Mouse (Mus musculus) forebrain, embryonic 16.5 days (tissue): ENCODE results near the gene Vmn2r92. TPM values are rescaled to one million over a fixed set of nuclear protein-coding genes. Genes with fewer than 3 reads are reported as not detected.
"Not testable (repeated sequence)": the region's sequence is repeated elsewhere in the genome, so short reads cannot be mapped to it uniquely, and the experiment has no call there.

ENCODE experiments used
- ATAC-seq: fragments of 200-750 bp; cut with Nextera tagmentation; 2 replicates; pipeline ENCODE4 v1.8.0; 2017; ENCODE audit warnings: mild to moderate bottlenecking, moderate library complexity
- H3K27ac ChIP-seq: fragments of 300-500 bp; sonication (generic); 2 replicates; pipeline ENCODE4 v1.5.1; 2014; ENCODE audit warnings: low read length, control low read depth
- H3K27me3 ChIP-seq: fragments of 300-500 bp; sonication (generic); replicated peaks from 2 replicates; pipeline ENCODE4 v1.6.1; 2014; ENCODE audit warnings: low read length; ENCODE audit not compliant: control insufficient read depth, insufficient read depth
- H3K36me3 ChIP-seq: fragments of 300-500 bp; sonication (generic); 2 replicates; pipeline ENCODE4 v1.6.1; 2014; ENCODE audit not compliant: control insufficient read depth, insufficient read depth
- H3K4me1 ChIP-seq: fragments of 300-500 bp; sonication (generic); replicated peaks from 2 replicates; pipeline ENCODE4 v1.6.1; 2014; ENCODE audit warnings: low read length; ENCODE audit not compliant: control insufficient read depth, insufficient read depth
- H3K4me2 ChIP-seq: fragments of 300-500 bp; sonication (generic); 2 replicates; pipeline ENCODE4 v1.6.1; 2014; ENCODE audit warnings: mild to moderate bottlenecking, low read length, control low read depth
- H3K4me3 ChIP-seq: fragments of 300-500 bp; sonication (generic); replicated peaks from 2 replicates; pipeline ENCODE4 v1.5.1; 2014; ENCODE audit warnings: mild to moderate bottlenecking, low read length, control low read depth
- H3K9ac ChIP-seq: fragments of 300-500 bp; sonication (generic); replicated peaks from 2 replicates; pipeline ENCODE4 v1.6.1; 2014; ENCODE audit warnings: low read depth, low read length, control low read depth
- H3K9me3 ChIP-seq: fragments of 300-500 bp; sonication (generic); 2 replicates; pipeline ENCODE4 v1.6.1; 2016; ENCODE audit warnings: low read length; ENCODE audit not compliant: control insufficient read depth
- WGBS: fragments of 180-500 bp; shearing (Covaris S2); extraction: QIAGEN DNeasy Blood & Tissue Kit; methylation state at CpG from one replicate; pipeline ENCODE4 v1.1.7; 2014; 5-methylcytosine and 5-hydroxymethylcytosine counted together
- polyA plus RNA-seq: library from polyadenylated mRNA; unstranded; fragments of >200 nt; fragmentation: Nextera tagmentation; extraction: Ambion mirVana; gene quantifications from 2 replicates; pipeline ENCODE4 v1.2.1, GENCODE M21; 2015

Vmn2r92 gene
- not detected in 2 replicates for polyA plus RNA-seq

DNA sequence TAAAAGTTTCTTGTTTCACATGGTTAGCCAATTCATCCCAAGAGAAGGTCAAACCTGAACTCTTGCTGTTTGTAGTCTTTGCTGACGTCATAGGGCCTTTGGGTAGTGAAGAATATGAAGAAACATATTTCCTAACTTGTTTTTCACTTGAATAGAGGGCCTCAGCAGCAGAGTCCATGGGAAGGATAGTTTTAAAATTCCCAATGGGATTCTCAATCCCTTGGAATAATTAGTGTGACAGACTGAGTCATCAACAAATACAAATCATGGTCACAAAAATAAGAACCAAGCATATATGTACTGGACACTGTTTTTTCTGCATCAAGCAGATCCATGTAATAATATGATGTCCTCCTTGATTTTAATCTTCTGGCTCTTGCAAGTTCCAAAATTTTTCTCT, at the start of gene Vmn2r92:
Gene Vmn2r92 (plus strand): TSS at position 301 of the 400 bp plus-strand sequence.
- H3K4me3 ChIP-seq, H3K27me3 ChIP-seq, H3K9ac ChIP-seq, H3K27ac ChIP-seq, H3K4me2 ChIP-seq, H3K4me1 ChIP-seq, ATAC-seq, H3K36me3 ChIP-seq, H3K9me3 ChIP-seq: not testable (repeated sequence)
- whole genome bisulfite sequencing, result 75% methylated on average over 1 of the region's 1 CpGs

- not testable (repeated sequence) for H3K36me3 ChIP-seq, H3K9ac ChIP-seq, H3K27me3 ChIP-seq, H3K4me1 ChIP-seq, H3K4me2 ChIP-seq, H3K9me3 ChIP-seq, ATAC-seq, H3K4me3 ChIP-seq, H3K27ac ChIP-seq
- WGBS, result 91% methylated on average over 3 of the region's 3 CpGs
These were observed 49.4 kb upstream of the Vmn2r92 start for GRCm38 (mm10) chr17:18102265-18102664.

DNA sequence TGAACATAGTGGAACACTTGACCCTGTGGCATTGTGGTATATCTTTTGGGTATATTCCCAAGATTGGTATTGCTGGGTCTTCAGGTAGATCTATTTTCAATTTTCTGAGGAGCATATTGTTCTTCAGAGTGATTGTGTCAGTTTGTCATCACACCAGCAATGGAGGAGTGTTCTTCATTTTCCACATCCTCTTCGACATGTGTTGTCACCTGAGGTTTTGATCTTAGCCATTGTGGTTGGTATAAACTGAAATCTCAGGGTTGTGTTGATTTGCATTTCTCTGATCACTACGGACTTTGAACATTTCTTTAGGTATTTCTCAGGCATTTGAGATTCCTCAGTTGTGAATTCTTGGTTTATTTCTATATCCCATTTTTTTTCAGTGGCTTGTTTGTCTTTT, 9.5 kb downstream of the Vmn2r92 start:
- WGBS, result 65% methylated on average over 2 of the region's 2 CpGs

GRCm38 (mm10) chr17:18189732-18190131, 38.0 kb downstream of the Vmn2r92 start:
- Histone ChIP-seq H3K27me3 (no peaks in the 10 kb centered on the region), H3K4me1 (no peaks in the 10 kb centered on the region), H3K36me3 (no peaks in the 10 kb centered on the region), H3K4me3 (no peak overlapping the region), H3K27ac (no peak overlapping the region), H3K9ac (no peak overlapping the region), H3K9me3 (peaks cover 2% of the 10 kb centered on the region; the same call in 1 of the 2 replicates), H3K4me2 (no peak overlapping the region)
- WGBS, result 90% methylated on average over 1 of the region's 1 CpGs
- ATAC-seq, result no peak

More for the DNA sequence above, 9.5 kb downstream of the Vmn2r92 start:
- not testable (repeated sequence) for H3K36me3 ChIP-seq, H3K9ac ChIP-seq, H3K9me3 ChIP-seq, H3K27ac ChIP-seq, H3K4me1 ChIP-seq, H3K27me3 ChIP-seq, H3K4me2 ChIP-seq, H3K4me3 ChIP-seq, ATAC-seq

DNA sequence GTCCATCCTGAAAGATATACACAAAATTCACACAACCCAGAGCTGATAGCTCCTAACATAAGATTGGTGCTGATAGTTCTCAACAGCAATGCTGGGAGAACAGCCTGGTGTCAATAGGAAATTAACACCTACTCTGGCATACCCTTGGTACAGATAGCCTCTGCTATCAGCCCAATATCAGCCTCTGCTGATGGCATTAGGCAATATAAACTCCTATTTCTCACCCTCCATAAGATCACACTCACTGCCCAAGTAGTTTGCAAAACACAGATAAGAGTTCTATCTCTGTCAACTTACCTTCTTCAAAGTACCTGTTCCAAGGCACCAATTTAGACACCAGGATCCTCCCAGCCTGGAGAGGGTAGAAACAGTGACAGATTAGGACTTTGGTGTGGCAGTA, 69.6 kb downstream of the Vmn2r92 start:
- Histone ChIP-seq H3K9me3 (peaks cover 8% of the 10 kb centered on the region), H3K4me3 (no peak overlapping the region), H3K27ac (no peak overlapping the region), H3K9ac (no peak overlapping the region), H3K27me3 (no peaks in the 10 kb centered on the region), H3K4me1 (no peaks in the 10 kb centered on the region), H3K36me3 (no peaks in the 10 kb centered on the region), H3K4me2 (no peak overlapping the region)
- ATAC-seq, result no peak

DNA sequence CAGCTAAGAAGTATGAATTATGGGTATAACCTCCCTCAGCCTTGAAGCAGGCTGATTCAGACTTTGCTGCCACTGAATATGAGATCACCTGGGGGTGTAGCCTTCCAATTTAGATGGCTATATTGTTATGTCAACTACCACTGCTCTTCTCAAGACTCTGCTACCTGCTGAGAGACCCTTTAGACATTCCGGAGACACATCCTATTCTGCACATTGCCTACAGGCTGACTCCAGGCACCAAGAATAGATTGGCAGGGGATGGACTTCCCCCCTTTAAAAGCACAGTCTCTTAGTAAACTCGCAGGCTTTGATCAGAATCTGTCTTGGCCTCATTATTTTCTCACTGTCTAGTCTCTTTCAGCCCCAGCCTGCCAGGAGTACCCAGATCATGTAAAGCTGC, 80.3 kb downstream of the Vmn2r92 start:
- Histone ChIP-seq H3K27ac (no peak overlapping the region), H3K4me3 (no peak overlapping the region), H3K4me1 (no peaks in the 10 kb centered on the region), H3K9ac (no peak overlapping the region), H3K27me3 (no peaks in the 10 kb centered on the region), H3K36me3 (no peaks in the 10 kb centered on the region), H3K4me2 (no peak overlapping the region), H3K9me3 (peaks cover 3% of the 10 kb centered on the region; the same call in 1 of the 2 replicates)
- WGBS, result 77% methylated on average over 2 of the region's 2 CpGs
- no peak for ATAC-seq

GRCm38 (mm10) chr17:18236931-18237330, 85.2 kb downstream of the Vmn2r92 start:
- WGBS, result 84% methylated on average over 13 of the region's 14 CpGs
- ATAC-seq, result no peak
- Histone ChIP-seq H3K36me3 (no peaks in the 10 kb centered on the region), H3K4me2 (no peak overlapping the region), H3K27ac (no peak overlapping the region), H3K9ac (no peak overlapping the region), H3K4me3 (no peak overlapping the region), H3K27me3 (no peaks in the 10 kb centered on the region), H3K4me1 (no peaks in the 10 kb centered on the region), H3K9me3 (peaks cover 3% of the 10 kb centered on the region; the same call in 1 of the 2 replicates)

Other genes with a start within 250 kb of the Vmn2r92 start
- not detected in 2 replicates for gene Fpr-rs4, start 130.2 kb upstream of the Vmn2r92 start, polyA plus RNA-seq
- not detected in 2 replicates for gene Vmn2r124, start 102.5 kb upstream of the Vmn2r92 start, polyA plus RNA-seq
- not detected in 2 replicates for gene Vmn2r91, start 66.9 kb upstream of the Vmn2r92 start, polyA plus RNA-seq
- gene Vmn2r94, start 125.9 kb downstream of the Vmn2r92 start, polyA plus RNA-seq, result not detected in 2 replicates
- gene Vmn2r93, start 146.2 kb downstream of the Vmn2r92 start, polyA plus RNA-seq, result not detected in 2 replicates